Mouse (Mus musculus): ENCODE data around the gene Mesp1. TPM values are rescaled to one million over a fixed set of nuclear protein-coding genes. Genes with fewer than 3 reads are reported as not detected.

The Mesp1 gene
- 1.6 TPM for polyA plus RNA-seq (2014; fragmentation: Illumina TruSeq; extraction: RNeasy Lipid Tissue Mini Kit (QIAGEN cat#74804); ENCODE audit: low read depth, low replicate concordance)

GRCm38 (mm10) chr7:79793688-79794087 is at the start of gene Mesp1:
Gene Mesp1, minus strand, starts transcription at chr7:79793788.

GRCm38 (mm10) chr7:79810611-79811506 is 17.3 kb upstream of the Mesp1 start, which contains the start of gene Mesp2:
Gene Mesp2, plus strand, starts transcription at chr7:79810727.

GRCm38 (mm10) chr7:79742659-79743536 is 50.7 kb downstream of the Mesp1 start, which contains the start of the genes Pex11a and Wdr93:
Gene Pex11a, minus strand, starts transcription at chr7:79743131.
Gene Wdr93, plus strand, starts transcription at chr7:79743163.

Other genes starting within 250 kb of the Mesp1 start
- gene Rhcg, start 176.1 kb downstream of the Mesp1 start, polyA plus RNA-seq (2014; fragmentation: Illumina TruSeq; extraction: RNeasy Lipid Tissue Mini Kit (QIAGEN cat#74804); ENCODE audit: low read depth, low replicate concordance) = 183 TPM
- gene Ticrr, start 133.6 kb downstream of the Mesp1 start, polyA plus RNA-seq (2014; fragmentation: Illumina TruSeq; extraction: RNeasy Lipid Tissue Mini Kit (QIAGEN cat#74804); ENCODE audit: low read depth, low replicate concordance) = 0.32 TPM
- gene Kif7, start 78.1 kb downstream of the Mesp1 start, polyA plus RNA-seq (2014; fragmentation: Illumina TruSeq; extraction: RNeasy Lipid Tissue Mini Kit (QIAGEN cat#74804); ENCODE audit: low read depth, low replicate concordance) = 2.1 TPM
- gene Plin1, start 60.9 kb downstream of the Mesp1 start, polyA plus RNA-seq (2014; fragmentation: Illumina TruSeq; extraction: RNeasy Lipid Tissue Mini Kit (QIAGEN cat#74804); ENCODE audit: low read depth, low replicate concordance) = 618 TPM
- 41.6 TPM for gene Pex11a, start 50.7 kb downstream of the Mesp1 start, polyA plus RNA-seq (2014; fragmentation: Illumina TruSeq; extraction: RNeasy Lipid Tissue Mini Kit (QIAGEN cat#74804); ENCODE audit: low read depth, low replicate concordance)
- 3.9 TPM for gene Wdr93, start 50.6 kb downstream of the Mesp1 start, polyA plus RNA-seq (2014; fragmentation: Illumina TruSeq; extraction: RNeasy Lipid Tissue Mini Kit (QIAGEN cat#74804); ENCODE audit: low read depth, low replicate concordance)
- 1.1 TPM for gene Mesp2, start 16.9 kb upstream of the Mesp1 start, polyA plus RNA-seq (2014; fragmentation: Illumina TruSeq; extraction: RNeasy Lipid Tissue Mini Kit (QIAGEN cat#74804); ENCODE audit: low read depth, low replicate concordance)
- 17.7 TPM for gene Anpep, start 67.3 kb upstream of the Mesp1 start, polyA plus RNA-seq (2014; fragmentation: Illumina TruSeq; extraction: RNeasy Lipid Tissue Mini Kit (QIAGEN cat#74804); ENCODE audit: low read depth, low replicate concordance)
- 12.7 TPM for gene Ap3s2, start 126.9 kb upstream of the Mesp1 start, polyA plus RNA-seq (2014; fragmentation: Illumina TruSeq; extraction: RNeasy Lipid Tissue Mini Kit (QIAGEN cat#74804); ENCODE audit: low read depth, low replicate concordance)
- 18.0 TPM for gene Arpin, start 141.6 kb upstream of the Mesp1 start, polyA plus RNA-seq (2014; fragmentation: Illumina TruSeq; extraction: RNeasy Lipid Tissue Mini Kit (QIAGEN cat#74804); ENCODE audit: low read depth, low replicate concordance)
- gene Zfp710, start 231.0 kb upstream of the Mesp1 start, polyA plus RNA-seq (2014; fragmentation: Illumina TruSeq; extraction: RNeasy Lipid Tissue Mini Kit (QIAGEN cat#74804); ENCODE audit: low read depth, low replicate concordance) = 12.4 TPM

Measured in adipose tissue, adult 10 weeks (tissue).